Mouse (Mus musculus) testis, adult 2 months (tissue): Measurements from ENCODE around the gene Gm44790.
"Not testable (repeated sequence)": the region's sequence is repeated elsewhere in the genome, so short reads cannot be mapped to it uniquely, and the experiment has no call there.

Source experiments
- CTCF ChIP-seq: fragments of 200-500 bp; IDR thresholded peaks from 2 replicates; pipeline ENCODE4 v1.5.1; 2012; ENCODE audit warnings: low read depth, mild to moderate bottlenecking, inconsistent platforms, low read length, moderate library complexity; ENCODE audit not compliant: control insufficient read depth, insufficient read depth, insufficient replicate concordance
- POLR2A ChIP-seq: fragments of 200-500 bp; IDR thresholded peaks from 2 replicates; pipeline ENCODE4 v1.6.1; 2012; ENCODE audit warnings: low read depth, mild to moderate bottlenecking, inconsistent platforms, low read length, moderate library complexity; ENCODE audit not compliant: control insufficient read depth

GRCm38 (mm10) chr6:86380112-86380511, 46.3 kb upstream of the Gm44790 start:
- TF ChIP-seq POLR2A, CTCF: not testable (repeated sequence)
